In the genomic region with DNA sequence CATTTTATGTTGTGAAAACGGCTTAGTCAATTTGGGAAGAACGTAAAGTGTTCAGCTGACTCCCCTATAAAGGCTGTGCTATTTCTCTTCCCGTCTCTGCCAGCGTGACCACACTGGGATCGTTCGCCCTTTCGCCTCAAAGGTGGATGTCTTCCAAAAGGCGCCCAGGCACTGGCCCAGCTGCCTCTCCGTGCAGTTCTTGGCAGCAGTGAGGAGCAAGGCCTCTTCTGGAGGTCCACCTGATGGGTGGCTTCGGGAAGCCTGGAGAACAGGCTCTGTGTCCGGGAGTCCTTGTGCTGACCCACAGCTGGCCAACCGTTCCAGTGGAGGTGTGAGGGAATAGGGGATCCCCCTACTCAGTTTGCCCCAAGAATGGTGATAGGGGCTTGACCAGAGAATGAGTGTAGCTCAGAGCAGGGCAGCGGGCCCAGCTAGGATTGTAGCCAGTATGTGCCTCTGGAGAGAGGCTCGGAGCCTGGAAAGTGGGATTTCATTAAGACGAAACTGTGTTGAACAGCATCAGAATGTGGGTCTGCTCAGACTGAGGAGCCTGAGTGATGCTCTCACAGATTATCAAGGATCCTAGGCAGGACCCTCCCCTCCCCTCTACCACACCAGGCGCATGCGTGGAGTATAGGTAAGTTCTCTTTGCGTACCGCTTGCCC, we compare ENCODE assay signal across 15 mouse cellular contexts. TPM values are rescaled to one million over a fixed set of nuclear protein-coding genes. Genes with fewer than 3 reads are reported as not detected.
DNase-seq lines count a peak whose midpoint lies in the region; ATAC-seq and TF ChIP-seq lines count a peak whose summit lies in the region.
"Had no signal": no experiment of that assay in that cellular context is flagged by ENCODE, and none has a peak within 500 bp of the region (broad histone marks: within the 10 kb centered on the region; RNA-seq: fewer than 3 reads in every experiment).

No protein-coding gene starts in this region.

- TF ChIP-seq POLR2A in limb, embryonic 14.5 days (IDR thresholded peaks at IDR 0.05; ENCODE audit: borderline replicate concordance, extremely low read depth, insufficient read depth, insufficient read length), result no peak
- no peak for TF ChIP-seq POLR2A in thymus, adult 2 months (IDR thresholded peaks at IDR 0.05; ENCODE audit: control insufficient read depth, extremely low read depth, insufficient read depth, low read length, poor library complexity)

- H3K4me3 ChIP-seq in limb, embryonic 14.5 days (replicated peaks; ENCODE audit: low read length), result no peak overlapping the region
- no peak overlapping the region for H3K4me3 ChIP-seq in midbrain, embryonic 14.5 days (replicated peaks; ENCODE audit: low read depth, low read length)
- no peak overlapping the region for H3K4me3 ChIP-seq in thymus, adult 2 months (ENCODE audit: control insufficient read depth, insufficient read depth, low read length)
- H3K4me3 ChIP-seq: liver, embryonic 13.5 days; midbrain, embryonic 10.5 days had no signal

- H3K9me3 ChIP-seq in limb, embryonic 14.5 days (ENCODE audit: control insufficient read depth, low read length), result peaks cover 8% of the 10 kb centered on the region
- peaks cover 12% of the 10 kb centered on the region for H3K9me3 ChIP-seq in midbrain, embryonic 14.5 days (ENCODE audit: control insufficient read depth, low read length)
- H3K9me3 ChIP-seq: liver, embryonic 13.5 days had no signal

- peak; percentile 62 for DNase-seq in gastrocnemius, adult 18-20 months (ENCODE audit: low spot score)
- no peak for DNase-seq in gastrocnemius, postnatal 36 days
- peak; percentile 64 for DNase-seq in left cerebral cortex, postnatal 4 days
- DNase-seq in left cerebral cortex, postnatal 36 days (ENCODE audit: low spot score in 2 of 2), result no peak
- peak; percentile 66 for DNase-seq in heart, adult 8-10 months (ENCODE audit: low spot score)
- DNase-seq in limb, embryonic 14.5 days (ENCODE audit: low spot score), result peak; percentile 44
- no peak for DNase-seq in midbrain, embryonic 14.5 days
- DNase-seq in thymus, adult 2 months, result no peak
- DNase-seq: liver, embryonic 13.5 days; lung, postnatal 10 days had no signal

- H3K4me2 ChIP-seq in limb, embryonic 14.5 days (replicated peaks; ENCODE audit: low read depth, low read length, severe bottlenecking), result 0 out of 2 replicates have a peak overlapping the region, but pooled peaks have one; percentile 5
- no peak overlapping the region for H3K4me2 ChIP-seq in midbrain, embryonic 14.5 days (ENCODE audit: low read length)
- H3K4me2 ChIP-seq: liver, embryonic 13.5 days had no signal

- no peak overlapping the region for H3K9ac ChIP-seq in limb, embryonic 14.5 days (ENCODE audit: low read depth, low read length, severe bottlenecking)
- H3K9ac ChIP-seq in midbrain, embryonic 14.5 days (replicated peaks; ENCODE audit: low read length), result no peak overlapping the region
- H3K9ac ChIP-seq: liver, embryonic 13.5 days had no signal

- intact Hi-C loops in gastrocnemius, postnatal 36 days (cut with DNase I), result no loop called here
- intact Hi-C loops in left cerebral cortex, postnatal 4 days (cut with DNase I), result no loop called here
- intact Hi-C loops in left cerebral cortex, postnatal 36 days (cut with DNase I), result no loop called here

- H3K4me1 ChIP-seq in limb, embryonic 14.5 days (ENCODE audit: control insufficient read depth, insufficient read depth, low read length), result peaks cover 22% of the 10 kb centered on the region
- no peaks in the 10 kb centered on the region for H3K4me1 ChIP-seq in midbrain, embryonic 14.5 days (ENCODE audit: control insufficient read depth, insufficient read depth, low read length)
- no peaks in the 10 kb centered on the region for H3K4me1 ChIP-seq in thymus, adult 2 months (replicated peaks; ENCODE audit: control insufficient read depth, insufficient read depth, low read length)
- H3K4me1 ChIP-seq: liver, embryonic 13.5 days had no signal

- peak; percentile 56; the same call in 1 of the 2 replicates for ATAC-seq in limb, embryonic 14.5 days (ENCODE audit: low FRiP score, low read depth)
- ATAC-seq in midbrain, embryonic 14.5 days (ENCODE audit: low FRiP score, low TSS enrichment), result no peak
- ATAC-seq: forebrain, embryonic 16.5 days; inflammation-experienced regulatory T-cells, adult 6 months had no signal

- TF ChIP-seq CTCF in thymus, adult 2 months (IDR thresholded peaks at IDR 0.05; ENCODE audit: borderline replicate concordance, control insufficient read depth, extremely low read depth, insufficient read depth, low read length, poor library complexity), result no peak

- H3K27ac ChIP-seq in limb, embryonic 14.5 days (replicated peaks; ENCODE audit: low read depth, low read length), result no peak overlapping the region; the same call in 1 of the 2 replicates
- no peak overlapping the region for H3K27ac ChIP-seq in midbrain, embryonic 14.5 days (replicated peaks; ENCODE audit: low read depth, low read length)
- no peak overlapping the region for H3K27ac ChIP-seq in thymus, adult 2 months (ENCODE audit: control insufficient read depth, insufficient read depth, low read length)
- H3K27ac ChIP-seq: liver, embryonic 13.5 days; midbrain, embryonic 10.5 days had no signal

- H3K36me3 ChIP-seq in limb, embryonic 14.5 days (ENCODE audit: control insufficient read depth, insufficient read depth, low read length), result no peaks in the 10 kb centered on the region
- H3K36me3 ChIP-seq in midbrain, embryonic 14.5 days (ENCODE audit: control insufficient read depth, insufficient read depth, low read length), result no peaks in the 10 kb centered on the region
- H3K36me3 ChIP-seq in thymus, adult 2 months (ENCODE audit: control insufficient read depth, insufficient read depth, low read length), result no peaks in the 10 kb centered on the region
- H3K36me3 ChIP-seq: liver, embryonic 13.5 days; midbrain, embryonic 10.5 days had no signal

- 39% methylated on average over 19 of the region's 19 CpGs for WGBS in limb, embryonic 14.5 days
- 82% methylated on average over 19 of the region's 19 CpGs for WGBS in midbrain, embryonic 14.5 days
- 92% methylated on average over 19 of the region's 19 CpGs for WGBS in thymus, adult 2 months

- H3K27me3 ChIP-seq in limb, embryonic 14.5 days (ENCODE audit: control insufficient read depth, insufficient read depth, low read length), result no peaks in the 10 kb centered on the region
- H3K27me3 ChIP-seq in midbrain, embryonic 14.5 days (ENCODE audit: control insufficient read depth, insufficient read depth, low read length), result peaks cover 14% of the 10 kb centered on the region
- H3K27me3 ChIP-seq in thymus, adult 2 months (ENCODE audit: control insufficient read depth, insufficient read depth, low read length), result no peaks in the 10 kb centered on the region

RNA-seq across cellular contexts. Expression of gene Prdm16, which starts 12.5 kb away (rescaled TPM):
- 1 to 10 TPM; 1.4 to 2.0 TPM for total RNA-seq in gastrocnemius, adult 18-20 months (2021)
- total RNA-seq in gastrocnemius, postnatal 36 days (2021), result 1 to 10 TPM; 1.3 to 2.4 TPM
- 1 to 10 TPM; 9.1 to 9.9 TPM for total RNA-seq in left cerebral cortex, postnatal 4 days (2021)
- 1 to 10 TPM; 7.2 to 9.7 TPM for total RNA-seq in left cerebral cortex, postnatal 36 days (2021)
- 10 to 100 TPM; 12.6 to 15.7 (median 14.3) TPM for total RNA-seq in heart, adult 8-10 months (2022)
- 11.7 and 15.3 TPM in 2 replicates for polyA plus RNA-seq in limb, embryonic 14.5 days (2012; rRNA removed)
- polyA plus RNA-seq in limb, embryonic 14.5 days (2014; fragmentation: Nextera tagmentation; extraction: Ambion mirVana), result 25.6 and 40.0 TPM in 2 replicates
- 5.2 and 10.1 TPM in 2 replicates for polyA plus RNA-seq in midbrain, embryonic 14.5 days (2014; fragmentation: Nextera tagmentation; extraction: Ambion mirVana)
- 4.5 and 7.7 TPM in 2 replicates for polyA plus RNA-seq in thymus, adult 2 months (2012; rRNA removed)

RNA-seq across cellular contexts. Expression of gene Actrt2, which starts 18.5 kb away (rescaled TPM):
- total RNA-seq in gastrocnemius, adult 18-20 months (2021), result not detected
- not detected for total RNA-seq in gastrocnemius, postnatal 36 days (2021)
- total RNA-seq in left cerebral cortex, postnatal 4 days (2021), result not detected
- not detected for total RNA-seq in left cerebral cortex, postnatal 36 days (2021)
- total RNA-seq in heart, adult 8-10 months (2022), result not detected
- polyA plus RNA-seq in limb, embryonic 14.5 days (2012; rRNA removed), result not detected in 2 replicates
- polyA plus RNA-seq in limb, embryonic 14.5 days (2014; fragmentation: Nextera tagmentation; extraction: Ambion mirVana), result not detected in 2 replicates
- polyA plus RNA-seq in midbrain, embryonic 14.5 days (2014; fragmentation: Nextera tagmentation; extraction: Ambion mirVana), result not detected in 2 replicates
- 0.13 TPM in 1 of 2 replicates, not detected in the other for polyA plus RNA-seq in thymus, adult 2 months (2012; rRNA removed)
- polyA plus RNA-seq: cortical plate, adult 2 months; forebrain, embryonic 16.5 days; heart, embryonic 14.5 days; inflammation-experienced regulatory T-cells, adult 6 months; liver, embryonic 13.5 days; midbrain, embryonic 10.5 days had no signal

Comparison
In these comparisons a context has a peak if more than half of its experiments do, and no peak if none do; other contexts are left out.
1. DNase-seq: peak in gastrocnemius, adult 18-20 months (single experiment), left cerebral cortex, postnatal 4 days (single experiment), heart, adult 8-10 months (single experiment) and limb, embryonic 14.5 days (single experiment); none in gastrocnemius, postnatal 36 days (0 of 2), left cerebral cortex, postnatal 36 days (0 of 2), midbrain, embryonic 14.5 days (single experiment) and thymus, adult 2 months (single experiment).